Mouse (Mus musculus): ENCODE results near the gene Slc5a5. TPM values are rescaled to one million over a fixed set of nuclear protein-coding genes. Genes with fewer than 3 reads are reported as not detected.
A peak's percentile ranks its signal among the peaks of the same experiment; 100 is the strongest.

Gene Slc5a5
- 1.6 TPM in 2 replicates for polyA plus RNA-seq (2015; fragmentation: Nextera tagmentation; extraction: Ambion mirVana)

- Histone ChIP-seq H3K36me3 (peaks cover 35% of the 10 kb centered on the region), H3K9me3 (no peaks in the 10 kb centered on the region), H3K4me3 (peak within 1 kb of the TSS; percentile 26), H3K4me2 (peak within 1 kb of the TSS; percentile 49), H3K27me3 (peaks cover 71% of the 10 kb centered on the region), H3K9ac (peak within 1 kb of the TSS; percentile 56), H3K4me1 (replicated peaks) (peaks cover 27% of the 10 kb centered on the region), H3K27ac (replicated peaks) (no peak within 1 kb of the TSS)
- 2% methylated on average over 80 of the region's 80 CpGs for WGBS
- ATAC-seq (ENCODE audit: low read depth) = no peak
Observed at GRCm38 (mm10) chr8:70892022-70892895, at the start of gene Slc5a5. Gene Slc5a5 (minus strand): TSS chr8:70892757.

GRCm38 (mm10) chr8:70941478-70941877, 48.9 kb upstream of the Slc5a5 start:
- Histone ChIP-seq H3K36me3 (no peaks in the 10 kb centered on the region), H3K4me3 (no peak overlapping the region), H3K27me3 (no peaks in the 10 kb centered on the region), H3K4me2 (no peak overlapping the region), H3K4me1 (replicated peaks) (no peaks in the 10 kb centered on the region), H3K9me3 (no peaks in the 10 kb centered on the region), H3K27ac (replicated peaks) (no peak overlapping the region), H3K9ac (no peak overlapping the region)
- no peak for ATAC-seq (ENCODE audit: low read depth)
- WGBS = 62% methylated on average over 2 of the region's 2 CpGs

GRCm38 (mm10) chr8:70937200-70937599, 44.6 kb upstream of the Slc5a5 start:
- Histone ChIP-seq H3K36me3 (peaks cover 12% of the 10 kb centered on the region), H3K9me3 (no peaks in the 10 kb centered on the region), H3K9ac (no peak overlapping the region), H3K4me2 (no peak overlapping the region), H3K4me3 (no peak overlapping the region), H3K27me3 (no peaks in the 10 kb centered on the region), H3K4me1 (replicated peaks) (no peaks in the 10 kb centered on the region), H3K27ac (replicated peaks) (no peak overlapping the region)
- ATAC-seq (ENCODE audit: low read depth) = no peak
- WGBS = 79% methylated on average over 6 of the region's 6 CpGs

- peaks cover 28% of the 10 kb centered on the region for H3K36me3 ChIP-seq
- no peak overlapping the region for H3K4me3 ChIP-seq
- no peak overlapping the region for H3K4me2 ChIP-seq
- no peak overlapping the region for H3K9ac ChIP-seq
- WGBS = 73% methylated on average over 7 of the region's 7 CpGs
- no peak overlapping the region for H3K27ac ChIP-seq (replicated peaks)
- H3K27me3 ChIP-seq = no peaks in the 10 kb centered on the region
- H3K9me3 ChIP-seq = no peaks in the 10 kb centered on the region
- ATAC-seq (ENCODE audit: low read depth) = no peak
- H3K4me1 ChIP-seq (replicated peaks) = no peaks in the 10 kb centered on the region
Observed at GRCm38 (mm10) chr8:70934786-70935185, 42.2 kb upstream of the Slc5a5 start.

- Histone ChIP-seq H3K4me3 (no peak overlapping the region), H3K4me1 (replicated peaks) (no peaks in the 10 kb centered on the region), H3K9ac (no peak overlapping the region), H3K36me3 (peaks cover 30% of the 10 kb centered on the region), H3K9me3 (no peaks in the 10 kb centered on the region), H3K27ac (replicated peaks) (no peak overlapping the region), H3K4me2 (no peak overlapping the region), H3K27me3 (no peaks in the 10 kb centered on the region)
- WGBS = 84% methylated on average over 4 of the region's 4 CpGs
- ATAC-seq (ENCODE audit: low read depth) = no peak
Observed at GRCm38 (mm10) chr8:70933036-70933435, 40.5 kb upstream of the Slc5a5 start.

GRCm38 (mm10) chr8:70931731-70932130, 39.2 kb upstream of the Slc5a5 start:
- Histone ChIP-seq H3K9me3 (no peaks in the 10 kb centered on the region), H3K4me3 (no peak overlapping the region), H3K4me2 (no peak overlapping the region), H3K4me1 (replicated peaks) (no peaks in the 10 kb centered on the region), H3K27ac (replicated peaks) (no peak overlapping the region), H3K9ac (no peak overlapping the region), H3K27me3 (no peaks in the 10 kb centered on the region), H3K36me3 (peaks cover 35% of the 10 kb centered on the region)
- 95% methylated on average over 11 of the region's 11 CpGs for WGBS
- ATAC-seq (ENCODE audit: low read depth) = no peak

- Histone ChIP-seq H3K27ac (replicated peaks) (no peak overlapping the region), H3K27me3 (no peaks in the 10 kb centered on the region), H3K9ac (no peak overlapping the region), H3K4me3 (no peak overlapping the region), H3K36me3 (peaks cover 43% of the 10 kb centered on the region), H3K9me3 (no peaks in the 10 kb centered on the region), H3K4me2 (no peak overlapping the region), H3K4me1 (replicated peaks) (no peaks in the 10 kb centered on the region)
- WGBS = 86% methylated on average over 5 of the region's 5 CpGs
- no peak for ATAC-seq (ENCODE audit: low read depth)
Observed at GRCm38 (mm10) chr8:70928778-70929322, 36.3 kb upstream of the Slc5a5 start.

- Histone ChIP-seq H3K36me3 (peaks cover 43% of the 10 kb centered on the region), H3K27me3 (no peaks in the 10 kb centered on the region), H3K9me3 (no peaks in the 10 kb centered on the region), H3K27ac (replicated peaks) (no peak overlapping the region), H3K4me2 (no peak overlapping the region), H3K4me3 (no peak overlapping the region), H3K9ac (no peak overlapping the region), H3K4me1 (replicated peaks) (no peaks in the 10 kb centered on the region)
- ATAC-seq (ENCODE audit: low read depth) = no peak
- 75% methylated on average over 3 of the region's 3 CpGs for WGBS
Observed at GRCm38 (mm10) chr8:70928096-70928495, 35.5 kb upstream of the Slc5a5 start.

- Histone ChIP-seq H3K9me3 (no peaks in the 10 kb centered on the region), H3K9ac (no peak overlapping the region), H3K4me2 (no peak overlapping the region), H3K36me3 (peaks cover 33% of the 10 kb centered on the region), H3K27ac (replicated peaks) (no peak overlapping the region), H3K27me3 (no peaks in the 10 kb centered on the region), H3K4me3 (no peak overlapping the region), H3K4me1 (replicated peaks) (no peaks in the 10 kb centered on the region)
- WGBS = 95% methylated on average over 5 of the region's 5 CpGs
- ATAC-seq (ENCODE audit: low read depth) = no peak
Observed at GRCm38 (mm10) chr8:70926396-70926795, 33.8 kb upstream of the Slc5a5 start.

GRCm38 (mm10) chr8:70925754-70926153, 33.2 kb upstream of the Slc5a5 start:
- 92% methylated on average over 4 of the region's 4 CpGs for WGBS
- H3K9me3 ChIP-seq = no peaks in the 10 kb centered on the region
- H3K4me3 ChIP-seq = no peak overlapping the region
- peaks cover 36% of the 10 kb centered on the region for H3K36me3 ChIP-seq
- H3K4me2 ChIP-seq = no peak overlapping the region
- H3K27ac ChIP-seq (replicated peaks) = no peak overlapping the region
- H3K9ac ChIP-seq = no peak overlapping the region
- ATAC-seq (ENCODE audit: low read depth) = no peak
- H3K27me3 ChIP-seq = no peaks in the 10 kb centered on the region
- H3K4me1 ChIP-seq (replicated peaks) = no peaks in the 10 kb centered on the region

GRCm38 (mm10) chr8:70924151-70924550, 31.6 kb upstream of the Slc5a5 start:
- no peak for ATAC-seq (ENCODE audit: low read depth)
- Histone ChIP-seq H3K27ac (replicated peaks) (no peak overlapping the region), H3K4me3 (no peak overlapping the region), H3K4me1 (replicated peaks) (no peaks in the 10 kb centered on the region), H3K9me3 (no peaks in the 10 kb centered on the region), H3K36me3 (peaks cover 38% of the 10 kb centered on the region), H3K9ac (no peak overlapping the region), H3K27me3 (no peaks in the 10 kb centered on the region), H3K4me2 (no peak overlapping the region)
- WGBS = 85% methylated on average over 4 of the region's 4 CpGs

GRCm38 (mm10) chr8:70920049-70920922, 27.7 kb upstream of the Slc5a5 start:
- Histone ChIP-seq H3K27ac (replicated peaks) (no peak overlapping the region), H3K9ac (no peak overlapping the region), H3K4me1 (replicated peaks) (no peaks in the 10 kb centered on the region), H3K36me3 (peaks cover 70% of the 10 kb centered on the region), H3K4me2 (no peak overlapping the region), H3K4me3 (no peak overlapping the region), H3K27me3 (no peaks in the 10 kb centered on the region), H3K9me3 (no peaks in the 10 kb centered on the region)
- ATAC-seq (ENCODE audit: low read depth) = no peak
- 95% methylated on average over 9 of the region's 9 CpGs for whole genome bisulfite sequencing
